Mouse (Mus musculus): ENCODE data around the gene Nckap5.

Gene Nckap5

DNA sequence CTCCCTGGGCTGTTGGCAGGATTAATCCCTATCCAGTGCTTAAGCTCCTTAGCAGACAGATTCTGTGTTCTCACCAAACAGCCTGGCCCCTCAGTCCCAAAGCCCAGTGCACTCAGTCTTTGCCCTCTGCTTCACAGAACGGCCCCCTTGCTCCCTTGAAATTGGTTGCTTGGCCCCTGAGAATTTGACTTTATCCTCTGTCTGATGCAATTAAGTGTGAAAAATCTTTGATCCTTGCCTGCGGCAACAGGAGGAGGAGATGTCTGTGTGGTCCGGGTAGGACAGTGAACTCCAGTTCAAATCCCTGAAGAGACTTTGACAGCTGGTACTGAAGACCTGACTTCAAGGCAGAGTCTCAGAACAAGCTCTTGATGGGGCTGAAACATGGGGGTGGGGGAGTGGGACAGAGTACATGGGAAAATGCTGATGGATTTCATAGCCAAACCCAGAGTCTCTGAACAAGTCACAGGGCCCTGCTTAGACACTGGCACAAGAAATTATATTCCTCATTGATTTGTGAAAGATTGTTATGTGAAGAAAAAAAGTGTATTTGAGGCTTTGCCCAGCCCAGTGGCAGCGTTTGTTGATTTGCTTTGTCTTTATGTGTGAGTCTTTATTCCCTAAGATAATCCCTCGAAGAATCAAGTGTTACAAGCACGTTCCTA lies 65.0 kb downstream of the Nckap5 start:
- DNase-seq (ENCODE audit: low spot score in 2 of 2) = no peak

DNA sequence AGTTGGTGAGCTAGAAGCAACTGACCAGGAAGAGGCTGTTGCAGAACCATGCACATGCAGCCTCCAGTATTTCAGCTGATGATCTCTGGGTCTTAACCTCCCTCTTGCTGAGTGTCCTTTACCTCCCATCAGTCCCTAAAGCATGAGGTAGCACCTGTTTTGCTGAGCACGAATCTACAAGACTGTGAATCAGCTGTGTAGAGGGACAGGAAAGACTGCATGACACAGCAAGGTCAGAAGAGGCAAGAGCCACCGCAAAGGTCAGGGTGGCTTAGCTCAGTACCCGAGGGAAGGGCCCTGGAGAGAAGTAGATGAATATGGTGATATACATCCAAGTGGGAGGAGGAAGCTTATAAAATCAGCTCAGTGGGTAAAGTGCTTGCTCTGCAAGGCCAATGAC lies 66.4 kb downstream of the Nckap5 start:
- no peak for DNase-seq (ENCODE audit: low spot score in 2 of 2)

GRCm38 (mm10) chr1:126763192-126763591 lies 67.4 kb downstream of the Nckap5 start:
- no peak for DNase-seq (ENCODE audit: low spot score in 2 of 2)

DNA sequence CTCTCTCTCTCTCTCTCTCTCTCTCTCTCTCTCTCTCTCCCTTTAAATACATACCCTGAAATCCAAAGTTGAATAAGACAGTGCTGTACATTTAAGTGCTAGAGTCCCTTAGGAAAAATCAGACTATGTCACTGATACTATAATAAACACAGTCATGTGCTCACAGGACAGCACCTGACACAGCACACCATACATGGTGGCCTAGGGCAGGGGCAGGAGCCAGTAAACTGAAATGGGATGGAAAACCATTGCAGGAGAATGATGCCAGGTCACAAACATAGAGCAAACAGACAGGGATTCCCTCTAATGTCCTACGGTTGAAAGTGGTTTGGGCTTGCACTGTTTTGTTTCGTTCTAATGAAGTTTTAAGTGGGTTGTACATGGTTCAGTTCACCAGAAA lies 70.2 kb downstream of the Nckap5 start:
- DNase-seq (ENCODE audit: low spot score in 2 of 2) = no peak

DNA sequence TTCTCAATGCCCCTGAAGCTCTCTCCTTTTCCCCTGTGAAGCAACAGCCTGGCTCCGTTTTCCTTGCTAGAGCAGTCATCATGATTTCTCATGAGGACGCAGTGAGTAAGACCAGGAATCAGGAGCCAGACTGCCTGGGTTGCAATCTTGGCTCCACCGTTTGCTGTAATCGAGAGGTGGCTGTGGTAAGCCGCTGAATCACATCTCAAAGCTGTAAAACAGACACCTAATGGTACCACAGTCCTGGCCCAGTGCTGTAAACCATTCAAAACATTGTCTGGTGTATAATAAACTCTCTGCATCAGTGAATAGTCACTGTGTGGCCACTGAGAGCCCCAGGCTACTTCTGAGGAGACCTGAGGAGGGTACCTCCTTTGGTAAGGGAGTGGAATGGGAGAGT lies 74.9 kb downstream of the Nckap5 start:
- no peak for DNase-seq (ENCODE audit: low spot score in 2 of 2)

DNA sequence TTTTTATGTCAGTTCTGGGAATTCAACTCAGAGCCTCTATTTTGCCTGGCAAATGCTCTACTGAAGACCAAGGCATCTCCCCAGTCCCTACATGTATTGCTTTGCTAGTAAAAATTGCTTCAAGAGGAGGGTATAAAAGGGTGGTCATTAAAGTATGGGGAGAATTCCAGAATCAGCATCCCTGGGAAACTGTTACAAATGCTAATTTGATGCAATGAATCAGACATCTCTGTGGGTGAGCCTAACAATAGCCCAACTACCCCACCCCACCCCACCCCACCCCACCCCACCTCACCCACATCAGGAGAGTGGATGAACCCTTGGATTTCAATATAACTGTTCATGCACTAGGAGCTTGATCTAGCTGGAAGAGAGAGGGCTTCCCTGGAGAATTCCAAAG lies 77.0 kb downstream of the Nckap5 start:
- no peak for DNase-seq (ENCODE audit: low spot score in 2 of 2)

GRCm38 (mm10) chr1:126752247-126753037 lies 78.2 kb downstream of the Nckap5 start:
- no peak for DNase-seq (ENCODE audit: low spot score in 2 of 2)

GRCm38 (mm10) chr1:126751137-126751536 lies 79.5 kb downstream of the Nckap5 start:
- DNase-seq (ENCODE audit: low spot score in 2 of 2) = no peak

GRCm38 (mm10) chr1:126750156-126750555 lies 80.4 kb downstream of the Nckap5 start:
- no peak for DNase-seq (ENCODE audit: low spot score in 2 of 2)

DNA sequence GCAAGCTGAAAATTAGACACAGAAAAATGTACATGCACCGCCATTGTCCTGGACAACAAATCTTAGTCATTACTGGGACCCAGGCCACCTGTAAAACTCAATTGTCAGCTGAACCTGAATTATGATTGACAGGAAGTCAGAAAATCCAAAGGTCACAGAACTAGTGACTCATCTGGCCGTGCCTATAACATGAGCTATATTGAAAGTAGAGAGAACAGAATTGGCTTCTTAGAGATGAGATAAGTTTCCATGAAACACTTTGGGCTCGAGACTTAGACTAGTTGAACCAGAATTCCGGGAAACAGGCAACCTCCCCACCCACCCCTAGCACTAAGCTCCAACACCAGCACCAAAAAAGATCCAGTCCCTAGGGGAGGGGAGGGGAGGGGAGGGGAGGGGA lies 82.7 kb downstream of the Nckap5 start:
- no peak for DNase-seq (ENCODE audit: low spot score in 2 of 2)

- no peak for DNase-seq (ENCODE audit: low spot score in 2 of 2)
Measured at GRCm38 (mm10) chr1:126745482-126746136, 85.0 kb downstream of the Nckap5 start.

GRCm38 (mm10) chr1:126744631-126745305 lies 85.8 kb downstream of the Nckap5 start:
- no peak for DNase-seq (ENCODE audit: low spot score in 2 of 2)

DNA sequence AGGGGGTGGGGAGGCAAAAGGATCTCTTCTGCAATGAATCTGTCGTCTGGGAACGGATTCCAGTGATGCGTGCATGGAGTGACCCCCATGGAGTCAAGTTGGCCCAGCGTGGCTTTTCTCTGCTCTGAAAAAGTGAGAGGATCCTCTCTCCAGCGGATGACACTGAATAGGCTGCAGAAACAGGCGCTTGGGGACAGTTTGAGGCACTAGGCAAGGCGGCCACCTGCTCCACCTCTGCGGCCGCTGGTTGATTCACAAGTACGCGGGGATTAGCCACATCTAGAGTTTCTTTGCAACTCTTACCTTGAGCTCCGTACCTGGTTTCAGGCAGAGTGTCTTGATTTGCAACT lies 92.3 kb downstream of the Nckap5 start:
- no peak for DNase-seq (ENCODE audit: low spot score in 2 of 2)

- DNase-seq (ENCODE audit: low spot score in 2 of 2) = peak; percentile 31 to 46
Measured at GRCm38 (mm10) chr1:126737554-126738290, 92.9 kb downstream of the Nckap5 start.

GRCm38 (mm10) chr1:126731691-126732090 lies 98.9 kb downstream of the Nckap5 start:
- no peak for DNase-seq (ENCODE audit: low spot score in 2 of 2)

DNA sequence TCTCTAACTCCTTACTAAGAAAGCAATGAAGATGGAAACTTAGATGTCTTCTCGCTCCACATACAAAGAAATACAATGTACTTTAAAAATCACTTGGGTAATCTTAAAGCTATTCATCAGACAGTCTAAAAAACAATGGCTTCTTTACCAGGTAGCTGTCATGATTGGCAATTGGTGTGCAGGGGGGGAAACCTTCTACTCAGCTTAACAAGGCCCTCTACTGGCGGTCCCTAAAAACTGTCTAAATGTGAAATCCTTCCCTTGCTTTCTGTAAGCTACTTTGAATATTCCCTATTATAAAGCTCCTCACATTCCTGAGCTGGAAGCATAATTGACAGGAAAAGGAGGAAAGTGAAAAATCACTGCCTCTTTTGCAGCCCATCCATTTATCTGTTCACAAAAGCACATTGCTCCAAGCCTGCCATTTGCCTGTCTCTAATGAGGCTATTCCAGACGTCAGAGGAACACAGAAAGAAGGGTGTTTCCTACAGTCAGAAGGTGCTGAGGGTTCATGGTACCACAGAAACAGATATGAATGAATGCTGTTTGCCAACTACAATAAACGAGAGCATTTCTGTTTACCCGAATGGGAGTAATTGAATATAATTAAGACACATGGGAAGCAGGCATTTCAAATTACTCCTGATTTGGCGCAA lies 104.1 kb downstream of the Nckap5 start:
- peak; percentile 4 to 7 for DNase-seq (ENCODE audit: low spot score in 2 of 2)

GRCm38 (mm10) chr1:126725628-126726367 lies 104.8 kb downstream of the Nckap5 start:
- no peak for DNase-seq (ENCODE audit: low spot score in 2 of 2)

DNA sequence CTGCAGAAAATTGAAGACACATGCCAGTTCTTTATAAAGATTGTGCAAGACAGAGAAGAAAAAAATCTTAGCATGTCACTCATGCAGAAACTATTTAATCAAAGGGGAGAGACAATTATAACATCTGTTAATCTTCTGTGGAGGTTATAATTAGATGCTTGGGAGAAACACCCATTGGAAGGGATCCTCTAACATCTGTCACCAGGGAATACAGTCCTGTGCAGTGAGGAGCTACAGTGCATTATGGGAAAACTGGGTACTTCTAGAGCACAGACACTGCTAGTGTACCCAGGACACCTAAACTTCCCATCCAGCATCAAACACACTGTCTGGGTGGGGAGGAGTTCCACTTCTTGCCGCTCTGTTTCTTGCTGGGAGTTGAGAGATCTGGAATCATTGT lies 108.7 kb downstream of the Nckap5 start:
- no peak for DNase-seq (ENCODE audit: low spot score in 2 of 2)

- no peak for DNase-seq (ENCODE audit: low spot score in 2 of 2)
Measured at GRCm38 (mm10) chr1:126719733-126720348, 110.8 kb downstream of the Nckap5 start.

DNA sequence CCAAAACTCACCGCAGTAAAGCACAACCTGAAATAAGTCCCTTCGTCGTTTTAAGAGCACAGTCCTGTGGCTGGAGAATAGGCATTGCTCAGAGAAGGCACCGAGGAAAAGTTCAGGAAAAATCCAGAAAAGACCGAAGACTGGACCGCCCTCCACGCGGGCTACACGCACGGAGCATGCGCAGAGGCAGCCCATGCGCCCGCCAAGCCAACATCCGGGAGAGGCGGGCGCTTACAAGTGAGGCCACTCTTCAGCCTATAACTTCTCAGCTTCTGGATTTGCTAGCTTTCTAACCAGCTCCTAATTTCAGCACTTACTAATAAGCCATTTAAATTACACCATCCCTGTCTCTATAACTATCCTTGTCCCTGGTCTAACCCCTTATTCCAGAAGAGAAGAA lies 124.0 kb downstream of the Nckap5 start:
- DNase-seq (ENCODE audit: low spot score in 2 of 2) = no peak

All from frontal cortex, postnatal 36 days (tissue).